Mouse (Mus musculus) stomach, postnatal 0 days (tissue): ENCODE measurements around the gene 1190005I06Rik.

Experiments
- CTCF ChIP-seq: IDR thresholded peaks from 2 replicates; pipeline ENCODE4 v1.5.1; 2016; ENCODE audit warnings: antibody characterized with exemption, low read depth, mild to moderate bottlenecking, moderate library complexity
- EP300 ChIP-seq: optimal IDR thresholded peaks from 2 replicates; pipeline ENCODE3; 2016; ENCODE audit warnings: antibody characterized with exemption

DNA sequence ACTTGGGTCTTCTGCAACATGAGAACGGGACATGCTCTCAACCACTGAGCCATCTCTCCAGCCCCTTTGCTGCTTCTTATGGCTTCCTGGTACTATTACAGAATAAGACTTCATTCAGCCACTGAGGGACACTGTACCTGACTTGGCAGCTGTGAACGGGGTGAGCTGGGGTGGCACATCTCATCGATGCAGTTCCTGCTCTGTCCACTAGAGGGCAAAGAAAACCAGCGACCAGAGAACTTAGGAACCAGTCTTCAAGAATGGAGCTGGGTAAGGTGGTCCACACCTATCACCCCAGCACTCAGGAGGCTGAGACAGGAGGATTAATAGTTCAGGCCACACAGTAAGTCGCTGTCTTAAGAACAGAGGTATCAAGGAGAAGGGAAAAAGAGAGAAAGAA, 51.5 kb downstream of the 1190005I06Rik start:
- TF ChIP-seq CTCF (peak; percentile 90), EP300 (no peak)
